Mouse (Mus musculus): ENCODE results near the gene Plxna4.
A peak's percentile ranks its signal among the peaks of the same experiment; 100 is the strongest.

Plxna4 gene

GRCm38 (mm10) chr6:32331281-32331680 lies 256.7 kb downstream of the Plxna4 start:
- DNase-seq, result no peak

DNA sequence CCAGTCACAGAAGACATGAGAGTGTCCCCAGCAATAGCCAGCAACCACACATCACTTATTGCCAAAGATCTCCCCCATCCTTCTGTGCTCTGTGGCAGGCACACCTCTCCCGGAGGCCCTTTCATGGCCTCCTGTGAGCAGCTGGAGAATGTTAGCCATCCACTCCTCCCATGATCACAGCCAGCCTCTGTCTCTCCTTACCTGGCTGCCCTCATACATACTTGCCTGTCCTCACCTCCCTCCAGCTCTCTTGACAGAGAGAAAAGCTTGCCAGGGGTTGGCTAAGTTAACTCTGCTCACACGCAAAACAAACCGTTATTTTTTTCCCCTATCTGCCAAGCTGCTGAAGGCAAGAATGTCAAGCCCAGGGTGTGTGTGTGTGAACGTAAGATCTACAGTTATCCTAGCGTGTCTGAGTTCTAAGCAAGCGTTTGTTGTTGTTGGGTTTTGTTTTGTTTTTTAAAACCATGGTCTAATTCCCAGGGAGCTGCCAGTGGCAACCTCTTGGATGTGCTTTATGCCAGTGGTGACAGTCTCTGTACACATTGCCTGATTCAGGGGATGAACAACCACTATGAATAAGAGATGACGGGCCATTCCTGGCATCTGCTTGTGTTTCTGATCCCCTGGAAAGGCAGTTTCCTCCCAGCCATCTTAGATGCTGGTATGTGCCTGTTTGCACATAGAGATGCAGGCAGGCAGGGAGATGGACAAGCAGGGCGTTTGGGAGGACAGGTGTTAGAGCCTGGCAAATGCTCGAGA lies 257.8 kb downstream of the Plxna4 start:
- no peak for DNase-seq

DNA sequence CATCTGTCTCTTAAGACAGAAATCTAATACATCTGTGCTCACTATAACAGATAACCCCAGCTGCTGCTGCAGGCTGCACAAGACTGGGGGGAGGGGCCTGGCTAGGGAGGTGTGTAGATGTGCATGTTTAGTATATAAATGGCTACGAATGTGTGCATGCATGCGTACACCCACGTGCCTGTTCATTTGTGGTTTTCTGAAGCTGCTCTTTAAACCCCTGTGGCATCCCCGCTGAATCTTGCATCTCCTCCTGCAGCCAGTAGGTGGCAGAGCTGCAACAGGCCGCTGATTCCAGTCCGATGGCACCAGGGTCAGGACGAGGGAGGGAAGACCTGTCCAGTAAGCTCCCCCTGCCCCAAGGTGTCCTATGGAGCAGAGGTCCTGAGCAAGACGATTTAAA lies 260.0 kb downstream of the Plxna4 start:
- DNase-seq, result peak; percentile 68

GRCm38 (mm10) chr6:32327173-32327572 lies 260.8 kb downstream of the Plxna4 start:
- no peak for DNase-seq

DNA sequence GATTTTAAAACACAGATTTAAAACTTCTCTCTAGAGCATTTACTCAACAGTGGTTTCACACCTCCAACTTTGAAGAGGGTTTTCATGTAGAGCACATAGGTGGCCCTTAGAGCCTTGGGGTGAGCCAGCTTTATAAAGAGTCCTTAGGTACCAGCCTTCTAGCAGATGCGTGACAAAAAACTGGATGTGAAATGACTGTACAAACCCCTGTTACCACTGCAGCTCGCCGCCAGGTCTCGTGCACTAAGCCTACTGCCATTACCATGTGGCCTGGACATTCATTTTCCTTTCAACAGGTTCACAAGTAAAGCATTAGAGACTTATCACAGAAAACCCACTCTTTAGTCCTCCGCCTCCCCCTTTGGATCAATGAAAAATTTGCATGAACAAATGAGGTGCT lies 261.6 kb downstream of the Plxna4 start:
- DNase-seq, result no peak

GRCm38 (mm10) chr6:32325851-32326250 lies 262.1 kb downstream of the Plxna4 start:
- no peak for DNase-seq

DNA sequence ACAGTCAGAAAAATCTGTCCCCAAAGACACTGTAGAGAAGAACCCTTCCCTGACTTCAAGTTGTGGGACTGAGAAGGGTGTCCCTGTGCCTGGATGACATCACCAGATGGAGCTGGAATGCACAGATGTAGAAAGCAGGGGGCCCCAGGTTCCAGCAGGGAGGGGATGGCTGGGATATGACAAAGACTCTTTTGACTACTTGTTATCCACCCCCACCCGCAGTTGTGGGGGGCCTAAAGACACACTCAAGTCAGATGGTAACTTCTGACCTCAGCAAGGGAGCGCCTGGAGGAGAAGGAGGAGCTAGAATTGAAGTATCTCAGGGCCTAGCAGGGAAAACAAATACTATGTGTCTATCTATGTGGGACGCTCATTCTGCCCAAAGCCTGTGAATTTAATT lies 266.8 kb downstream of the Plxna4 start:
- DNase-seq, result no peak

GRCm38 (mm10) chr6:32320254-32320653 lies 267.7 kb downstream of the Plxna4 start:
- no peak for DNase-seq

DNA sequence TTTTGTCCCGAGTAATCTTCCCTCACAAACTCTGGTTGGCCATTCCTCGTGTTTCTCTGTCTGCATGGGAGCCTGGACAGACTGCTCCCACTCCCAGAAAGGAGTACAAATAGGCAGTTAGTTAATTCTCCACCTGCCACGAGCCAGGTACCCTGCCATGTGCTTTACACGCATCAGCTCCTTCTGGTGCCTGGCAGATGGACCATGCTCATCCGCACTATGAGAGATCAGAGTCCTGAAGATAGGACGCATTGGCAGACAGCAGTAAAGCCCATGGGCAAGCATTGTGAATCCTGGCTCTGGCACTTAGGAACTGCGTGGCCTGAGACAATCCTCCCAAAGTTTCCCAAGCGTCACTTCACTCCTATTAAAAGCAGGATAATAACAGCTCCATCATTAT lies 270.5 kb downstream of the Plxna4 start:
- DNase-seq, result peak; percentile 71

GRCm38 (mm10) chr6:32315011-32315450 lies 273.0 kb downstream of the Plxna4 start:
- DNase-seq, result peak; percentile 20

DNA sequence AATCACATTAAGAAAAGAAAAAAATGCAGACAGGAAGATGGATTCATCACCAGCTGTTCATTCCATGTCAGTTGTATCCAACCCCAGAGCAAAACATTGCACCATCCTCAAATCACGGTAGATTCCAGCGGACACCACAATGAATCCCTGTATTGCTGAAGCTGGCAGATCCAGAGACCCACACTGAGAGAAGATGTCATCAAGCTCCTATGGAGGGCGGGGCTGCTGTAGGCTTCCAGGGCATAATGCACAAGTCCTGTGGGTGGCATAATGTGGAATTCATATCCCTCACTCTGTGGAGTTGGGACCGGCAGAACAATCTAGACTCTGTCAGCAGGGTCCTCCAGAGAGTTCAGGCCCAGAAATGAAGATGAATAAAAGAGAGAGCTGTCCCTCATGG lies 278.8 kb downstream of the Plxna4 start:
- DNase-seq, result no peak

- DNase-seq, result no peak
Observed at GRCm38 (mm10) chr6:32300611-32301010, 287.4 kb downstream of the Plxna4 start.

DNA sequence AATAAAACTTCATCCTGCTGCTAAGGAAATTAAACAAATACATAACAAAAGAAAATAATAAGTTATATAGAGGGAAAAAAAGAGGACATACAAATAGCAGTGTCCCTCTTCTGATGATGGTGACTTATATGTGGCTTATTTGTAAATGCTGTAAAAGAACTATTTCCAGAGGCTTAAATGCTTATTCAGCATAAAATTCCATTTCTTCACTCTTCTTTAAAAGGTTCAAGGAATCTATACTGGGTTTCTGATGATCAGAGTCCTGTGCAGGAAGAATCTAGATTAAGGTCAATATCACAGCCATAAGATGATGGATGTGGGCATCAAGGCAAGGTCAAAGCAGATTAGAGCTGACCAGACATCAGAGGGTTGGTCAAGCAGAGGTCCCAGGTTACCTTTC lies 306.5 kb downstream of the Plxna4 start:
- DNase-seq, result no peak

GRCm38 (mm10) chr6:32280728-32281127 lies 307.3 kb downstream of the Plxna4 start:
- DNase-seq, result no peak

DNA sequence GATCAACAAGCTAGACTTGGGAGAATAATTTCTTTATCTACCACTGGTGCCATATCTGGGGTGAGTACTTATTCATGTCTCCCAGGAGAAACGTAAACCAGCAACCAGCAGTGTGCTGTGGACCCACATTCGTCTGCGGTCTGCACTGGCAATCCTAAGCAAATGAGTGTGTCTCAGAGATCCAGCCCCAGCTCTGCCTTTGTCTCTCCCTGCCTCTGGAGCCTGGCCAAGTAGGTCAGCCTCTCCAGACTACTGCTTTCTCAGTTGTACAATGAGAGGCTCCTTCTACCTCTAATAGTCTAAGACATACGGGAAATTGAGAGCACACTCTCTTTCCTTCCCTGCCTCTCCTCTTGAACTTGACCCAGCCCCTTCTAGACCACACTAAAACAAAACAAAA lies 316.5 kb downstream of the Plxna4 start:
- DNase-seq, result peak; percentile 46

DNA sequence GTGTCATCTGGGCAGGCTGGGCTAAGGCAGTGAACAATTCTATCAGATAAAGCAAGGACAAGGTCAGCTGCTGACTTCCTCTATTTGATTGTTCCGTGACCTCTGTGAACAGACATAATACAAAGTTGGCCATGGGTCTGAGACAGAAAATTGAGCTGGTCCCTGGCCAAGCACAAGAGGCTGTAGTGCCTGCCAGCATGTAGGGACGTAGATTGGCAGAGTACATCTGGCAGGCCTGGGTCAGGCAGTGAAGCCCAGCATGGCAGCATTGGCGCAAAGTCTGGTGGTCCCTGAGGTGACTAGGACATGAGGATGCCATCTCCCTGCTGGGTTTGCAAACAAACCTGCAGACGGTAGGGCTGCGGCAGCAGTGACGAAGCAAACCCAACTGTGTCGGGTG lies 321.9 kb downstream of the Plxna4 start:
- DNase-seq, result no peak

- peak; percentile 15 for DNase-seq
Observed at GRCm38 (mm10) chr6:32261339-32261738, 326.7 kb downstream of the Plxna4 start.

DNA sequence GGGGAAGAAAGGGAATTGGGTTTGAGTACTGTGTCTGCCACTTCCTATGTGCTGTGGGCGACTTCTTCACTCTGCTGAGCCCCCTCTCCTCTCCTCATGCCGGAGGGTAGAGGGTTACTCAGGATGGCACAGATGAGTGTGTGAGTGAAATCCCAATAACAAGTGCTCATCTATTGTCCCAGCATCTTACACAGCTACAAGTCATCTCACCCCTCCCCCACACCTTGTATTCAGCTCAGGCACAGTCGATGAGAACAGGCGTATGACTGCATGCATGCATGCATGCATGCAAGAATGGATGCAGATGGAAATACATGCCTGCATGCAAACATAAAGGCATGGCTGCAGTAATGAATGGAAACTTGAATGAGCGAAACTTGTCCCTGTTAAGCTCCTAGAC lies 327.7 kb downstream of the Plxna4 start:
- no peak for DNase-seq

DNA sequence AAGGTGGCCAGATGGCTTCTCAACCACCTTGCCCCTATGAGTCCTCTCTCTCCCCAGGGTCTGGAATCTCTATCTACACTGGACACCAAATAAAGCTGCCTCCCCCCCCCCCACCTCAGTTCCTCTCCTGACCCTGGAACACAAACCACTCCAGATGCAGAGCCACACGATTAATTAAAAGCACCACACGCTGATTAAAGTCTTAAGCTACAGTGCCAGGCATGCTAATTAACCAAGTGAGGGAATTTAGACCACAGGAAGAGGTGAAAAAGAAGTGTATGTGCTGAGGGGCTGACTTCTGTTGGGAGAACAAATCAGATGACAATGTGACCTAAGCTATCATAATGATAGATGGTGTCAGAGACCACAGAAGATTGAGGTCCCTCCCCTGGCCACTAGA lies 332.8 kb downstream of the Plxna4 start:
- DNase-seq, result no peak

DNA sequence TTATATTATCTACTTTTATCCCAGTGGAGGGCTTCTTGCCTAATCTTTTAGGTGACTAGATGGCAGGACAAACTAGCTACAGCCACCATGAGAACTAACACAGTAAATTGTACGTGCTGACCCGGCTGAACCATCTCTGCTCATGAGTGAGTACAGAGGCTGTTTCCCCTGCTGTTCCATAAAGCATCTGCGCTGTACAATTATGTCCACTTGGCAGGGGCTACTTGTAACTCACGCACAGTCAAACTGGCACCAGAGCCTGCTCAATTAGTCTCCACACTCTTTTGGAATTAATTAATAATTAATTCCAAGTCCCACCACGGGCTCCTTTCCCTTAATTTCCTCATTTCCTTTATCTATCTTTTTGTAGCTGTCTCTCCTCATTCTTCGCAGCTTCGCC lies 335.8 kb downstream of the Plxna4 start:
- DNase-seq, result no peak

DNA sequence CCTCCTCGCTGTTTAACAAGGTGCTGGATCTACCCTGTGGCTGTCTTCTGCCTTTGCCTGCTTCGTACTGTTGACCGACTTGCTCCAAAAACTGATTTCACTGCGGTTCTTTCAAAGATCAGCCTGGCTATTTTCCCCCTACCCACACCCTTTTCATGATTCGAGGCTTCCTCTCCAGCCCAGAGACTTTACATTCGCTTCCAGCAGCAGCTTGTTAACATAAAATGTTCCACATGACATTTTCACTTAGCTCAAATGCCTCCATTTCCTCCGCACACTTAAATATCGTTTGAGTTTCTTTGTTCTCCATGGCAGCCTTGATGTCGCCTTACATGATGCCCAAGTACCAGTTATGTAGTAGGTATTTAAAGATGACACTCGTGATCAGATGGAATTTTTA lies 336.3 kb downstream of the Plxna4 start:
- no peak for DNase-seq

DNA sequence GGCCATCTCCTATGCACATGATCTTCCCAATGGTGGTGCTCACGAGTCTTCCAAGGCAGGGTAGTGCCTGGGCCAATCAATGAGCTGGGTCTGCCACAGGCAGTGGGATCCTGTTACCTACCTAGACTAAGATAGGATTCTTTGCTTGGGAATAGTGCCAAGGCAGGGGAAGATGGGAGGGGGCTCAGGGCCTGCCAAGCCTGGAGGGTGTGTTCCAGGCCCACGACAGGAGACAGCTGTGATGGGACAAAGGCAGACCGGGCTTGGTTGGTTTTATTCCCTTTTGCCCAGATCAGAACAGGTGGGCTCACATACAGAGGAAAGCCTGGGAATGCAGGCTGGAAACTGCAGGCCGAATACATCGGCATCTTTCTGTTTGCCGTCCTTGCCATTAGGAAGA lies 342.0 kb downstream of the Plxna4 start:
- DNase-seq, result no peak

GRCm38 (mm10) chr6:32243040-32243439 lies 345.0 kb downstream of the Plxna4 start:
- no peak for DNase-seq

GRCm38 (mm10) chr6:32231383-32231782 lies 356.6 kb downstream of the Plxna4 start:
- DNase-seq, result no peak

DNA sequence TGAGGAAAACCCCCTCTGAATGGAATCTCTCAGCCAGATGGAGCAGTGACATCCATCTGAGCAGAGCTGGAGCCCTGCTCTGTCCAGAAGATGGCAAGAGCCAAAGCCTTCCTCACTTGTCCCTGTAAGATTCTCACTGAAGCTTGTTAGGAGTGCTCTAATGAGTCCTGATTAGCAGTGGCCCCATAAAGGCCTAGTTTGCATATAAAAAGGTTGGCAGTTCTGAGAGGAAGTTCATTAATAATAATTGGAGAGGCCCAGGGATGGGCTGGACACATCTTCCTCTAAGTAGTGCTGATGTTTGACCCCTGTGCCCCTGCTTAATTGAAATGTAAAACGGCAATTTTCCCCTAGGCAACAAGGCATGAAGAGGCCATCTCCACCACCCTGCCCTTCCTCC lies 361.4 kb downstream of the Plxna4 start:
- no peak for DNase-seq
